Mouse (Mus musculus): ENCODE measurements around the gene Ppme1. TPM values are rescaled to one million over a fixed set of nuclear protein-coding genes. Genes with fewer than 3 reads are reported as not detected.
A peak's percentile ranks its signal among the peaks of the same experiment; 100 is the strongest.

Gene Ppme1
- polyA plus RNA-seq, 1 experiment, result 93.3 TPM

GRCm38 (mm10) chr7:100335921-100336320 lies 36.2 kb downstream of the Ppme1 start:
- 91% methylated on average over 2 of the region's 2 CpGs for WGBS
- Histone ChIP-seq H3K4me1 (ENCODE audit: control insufficient read depth, insufficient read depth, low read length) (no peaks in the 10 kb centered on the region), H3K4me3 (replicated peaks; ENCODE audit: extremely low read depth, low read depth, low read length) (no peak overlapping the region)
- DNase-seq, result no peak
- TF ChIP-seq POLR2A (IDR thresholded peaks at IDR 0.05; ENCODE audit: borderline replicate concordance, extremely low read depth, low read depth, low read length) (no peak), CTCF (IDR thresholded peaks at IDR 0.05; ENCODE audit: insufficient read depth, low read length) (no peak)

GRCm38 (mm10) chr7:100331269-100331668 lies 40.8 kb downstream of the Ppme1 start:
- H3K4me3 ChIP-seq (replicated peaks; ENCODE audit: extremely low read depth, low read depth, low read length), result no peak overlapping the region
- DNase-seq, result no peak
- TF ChIP-seq CTCF (IDR thresholded peaks at IDR 0.05; ENCODE audit: insufficient read depth, low read length) (no peak), POLR2A (IDR thresholded peaks at IDR 0.05; ENCODE audit: borderline replicate concordance, extremely low read depth, low read depth, low read length) (no peak)
- WGBS, result 90% methylated on average over 3 of the region's 3 CpGs
- peaks cover 5% of the 10 kb centered on the region for H3K4me1 ChIP-seq (ENCODE audit: control insufficient read depth, insufficient read depth, low read length)

- 88% methylated on average over 4 of the region's 4 CpGs for WGBS
- Histone ChIP-seq H3K4me3 (replicated peaks; ENCODE audit: extremely low read depth, low read depth, low read length) (no peak overlapping the region), H3K4me1 (ENCODE audit: control insufficient read depth, insufficient read depth, low read length) (peaks cover 5% of the 10 kb centered on the region)
- DNase-seq, result no peak
- TF ChIP-seq POLR2A (IDR thresholded peaks at IDR 0.05; ENCODE audit: borderline replicate concordance, extremely low read depth, low read depth, low read length) (no peak), CTCF (IDR thresholded peaks at IDR 0.05; ENCODE audit: insufficient read depth, low read length) (no peak)
Measured at GRCm38 (mm10) chr7:100328636-100329035, 43.5 kb downstream of the Ppme1 start.

GRCm38 (mm10) chr7:100327514-100327913 lies 44.6 kb downstream of the Ppme1 start:
- no peak overlapping the region for H3K4me3 ChIP-seq (replicated peaks; ENCODE audit: extremely low read depth, low read depth, low read length)
- H3K4me1 ChIP-seq (ENCODE audit: control insufficient read depth, insufficient read depth, low read length), result peaks cover 5% of the 10 kb centered on the region
- no peak for DNase-seq
- no peak for TF ChIP-seq CTCF (IDR thresholded peaks at IDR 0.05; ENCODE audit: insufficient read depth, low read length)
- TF ChIP-seq POLR2A (IDR thresholded peaks at IDR 0.05; ENCODE audit: borderline replicate concordance, extremely low read depth, low read depth, low read length), result no peak
- WGBS, result 62% methylated on average over 7 of the region's 7 CpGs

GRCm38 (mm10) chr7:100325482-100325881 lies 46.6 kb downstream of the Ppme1 start:
- peak; percentile 82 for TF ChIP-seq CTCF (IDR thresholded peaks at IDR 0.05; ENCODE audit: insufficient read depth, low read length)
- no peak for TF ChIP-seq POLR2A (IDR thresholded peaks at IDR 0.05; ENCODE audit: borderline replicate concordance, extremely low read depth, low read depth, low read length)
- Histone ChIP-seq H3K4me1 (ENCODE audit: control insufficient read depth, insufficient read depth, low read length) (peaks cover 5% of the 10 kb centered on the region), H3K4me3 (replicated peaks; ENCODE audit: extremely low read depth, low read depth, low read length) (no peak overlapping the region)
- DNase-seq, result peak; percentile 58
- 75% methylated on average over 6 of the region's 6 CpGs for WGBS

GRCm38 (mm10) chr7:100323721-100324120 lies 48.4 kb downstream of the Ppme1 start:
- 45% methylated on average over 3 of the region's 3 CpGs for WGBS
- Histone ChIP-seq H3K4me3 (replicated peaks; ENCODE audit: extremely low read depth, low read depth, low read length) (no peak overlapping the region), H3K4me1 (ENCODE audit: control insufficient read depth, insufficient read depth, low read length) (peaks cover 5% of the 10 kb centered on the region)
- peak; percentile 33 for DNase-seq
- TF ChIP-seq CTCF (IDR thresholded peaks at IDR 0.05; ENCODE audit: insufficient read depth, low read length) (no peak), POLR2A (IDR thresholded peaks at IDR 0.05; ENCODE audit: borderline replicate concordance, extremely low read depth, low read depth, low read length) (no peak)

GRCm38 (mm10) chr7:100317534-100317933 lies 54.6 kb downstream of the Ppme1 start:
- Histone ChIP-seq H3K4me3 (replicated peaks; ENCODE audit: extremely low read depth, low read depth, low read length) (no peak overlapping the region), H3K4me1 (ENCODE audit: control insufficient read depth, insufficient read depth, low read length) (no peaks in the 10 kb centered on the region)
- no peak for TF ChIP-seq POLR2A (IDR thresholded peaks at IDR 0.05; ENCODE audit: borderline replicate concordance, extremely low read depth, low read depth, low read length)
- TF ChIP-seq CTCF (IDR thresholded peaks at IDR 0.05; ENCODE audit: insufficient read depth, low read length), result no peak
- 94% methylated on average over 5 of the region's 5 CpGs for WGBS
- DNase-seq, result no peak

- WGBS, result 91% methylated on average over 8 of the region's 8 CpGs
- Histone ChIP-seq H3K4me3 (replicated peaks; ENCODE audit: extremely low read depth, low read depth, low read length) (no peak overlapping the region), H3K4me1 (ENCODE audit: control insufficient read depth, insufficient read depth, low read length) (no peaks in the 10 kb centered on the region)
- DNase-seq, result no peak
- TF ChIP-seq CTCF (IDR thresholded peaks at IDR 0.05; ENCODE audit: insufficient read depth, low read length) (no peak), POLR2A (IDR thresholded peaks at IDR 0.05; ENCODE audit: borderline replicate concordance, extremely low read depth, low read depth, low read length) (no peak)
Measured at GRCm38 (mm10) chr7:100316924-100317323, 55.2 kb downstream of the Ppme1 start.

- 87% methylated on average over 4 of the region's 4 CpGs for WGBS
- TF ChIP-seq POLR2A (IDR thresholded peaks at IDR 0.05; ENCODE audit: borderline replicate concordance, extremely low read depth, low read depth, low read length) (no peak), CTCF (IDR thresholded peaks at IDR 0.05; ENCODE audit: insufficient read depth, low read length) (no peak)
Measured at GRCm38 (mm10) chr7:100312716-100313115, 59.4 kb downstream of the Ppme1 start.

GRCm38 (mm10) chr7:100310290-100310689 lies 61.8 kb downstream of the Ppme1 start:
- WGBS, result 68% methylated on average over 12 of the region's 12 CpGs

More at GRCm38 (mm10) chr7:100312716-100313115, 59.4 kb downstream of the Ppme1 start:
- no peak overlapping the region for H3K4me3 ChIP-seq (replicated peaks; ENCODE audit: extremely low read depth, low read depth, low read length)
- H3K4me1 ChIP-seq (ENCODE audit: control insufficient read depth, insufficient read depth, low read length), result no peaks in the 10 kb centered on the region
- no peak for DNase-seq

More at GRCm38 (mm10) chr7:100310290-100310689, 61.8 kb downstream of the Ppme1 start:
- no peaks in the 10 kb centered on the region for H3K4me1 ChIP-seq (ENCODE audit: control insufficient read depth, insufficient read depth, low read length)
- DNase-seq, result no peak
- no peak overlapping the region for H3K4me3 ChIP-seq (replicated peaks; ENCODE audit: extremely low read depth, low read depth, low read length)
- TF ChIP-seq CTCF (IDR thresholded peaks at IDR 0.05; ENCODE audit: insufficient read depth, low read length) (no peak), POLR2A (IDR thresholded peaks at IDR 0.05; ENCODE audit: borderline replicate concordance, extremely low read depth, low read depth, low read length) (no peak)

Data from lung, adult 2 months (tissue).